Mouse (Mus musculus) skeletal muscle tissue, adult 2 months (tissue): ENCODE measurements around the gene Dscam.

Experiments
- DNase-seq: peaks from one replicate; pipeline ENCODE4 v3.0.0-alpha.2; 2012; ENCODE audit warnings: low read depth, low spot score

Dscam gene

GRCm38 (mm10) chr16:97170513-97171081, at the start of gene Dscam:
Gene Dscam, minus strand, starts transcription at chr16:97170752.
- DNase-seq = no peak

DNA sequence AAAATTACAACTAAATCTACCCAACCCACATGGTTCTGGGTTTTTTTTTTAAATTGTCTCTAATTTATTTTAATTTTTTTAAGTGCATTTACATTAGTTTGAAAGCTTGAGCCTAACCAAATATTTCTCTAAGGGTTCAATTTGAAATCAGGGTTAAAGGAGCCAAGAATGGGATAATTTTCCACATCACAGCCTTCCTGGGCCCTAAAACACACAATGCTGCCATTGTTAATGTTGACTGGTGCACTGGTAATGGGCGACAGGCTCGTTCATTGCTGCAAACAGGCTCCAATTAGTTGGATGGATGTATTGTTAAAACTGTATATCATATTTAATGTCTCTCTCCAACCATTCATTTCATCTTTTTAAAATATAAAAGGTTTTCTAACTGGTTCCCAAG, 48.8 kb upstream of the Dscam start:
- no peak for DNase-seq

DNA sequence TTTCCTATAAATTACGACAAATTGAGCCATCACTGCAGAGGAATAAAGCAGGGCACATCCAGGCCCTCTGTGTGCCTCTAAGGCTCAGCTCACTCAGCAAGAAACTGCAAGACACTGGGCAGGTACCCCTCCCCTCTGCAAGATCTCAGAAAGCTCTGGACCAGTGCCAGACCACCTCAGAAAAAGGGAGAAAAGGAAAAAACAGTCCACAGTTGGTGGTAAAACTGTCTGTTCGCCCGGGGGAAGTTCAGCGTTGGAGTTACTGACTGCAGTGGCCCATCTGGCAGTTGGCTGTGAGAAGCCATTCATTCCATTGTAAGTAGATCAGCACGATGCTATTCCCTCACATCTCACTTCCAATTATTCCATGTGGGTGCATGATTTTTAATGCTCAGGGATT, 39.4 kb upstream of the Dscam start:
- no peak for DNase-seq

DNA sequence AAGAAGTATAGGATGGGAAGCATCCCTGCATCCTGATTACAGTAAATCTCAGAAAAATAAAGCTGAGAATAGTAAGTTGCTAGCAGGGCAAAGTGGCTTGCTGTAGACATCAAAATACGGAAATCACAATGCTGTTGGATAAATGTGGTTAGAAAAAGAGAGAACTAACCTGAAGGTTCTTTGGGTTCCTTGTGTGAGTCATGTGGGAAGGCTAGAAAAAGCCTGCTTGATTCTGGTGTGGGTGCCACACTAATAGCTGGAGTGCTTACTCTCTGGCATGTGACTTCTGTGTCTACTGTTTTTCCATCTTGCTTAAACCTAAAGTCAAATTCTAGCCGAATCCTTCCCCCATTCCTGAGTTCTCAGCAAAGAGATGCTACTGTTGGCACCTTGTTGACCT, 37.7 kb upstream of the Dscam start:
- no peak for DNase-seq

DNA sequence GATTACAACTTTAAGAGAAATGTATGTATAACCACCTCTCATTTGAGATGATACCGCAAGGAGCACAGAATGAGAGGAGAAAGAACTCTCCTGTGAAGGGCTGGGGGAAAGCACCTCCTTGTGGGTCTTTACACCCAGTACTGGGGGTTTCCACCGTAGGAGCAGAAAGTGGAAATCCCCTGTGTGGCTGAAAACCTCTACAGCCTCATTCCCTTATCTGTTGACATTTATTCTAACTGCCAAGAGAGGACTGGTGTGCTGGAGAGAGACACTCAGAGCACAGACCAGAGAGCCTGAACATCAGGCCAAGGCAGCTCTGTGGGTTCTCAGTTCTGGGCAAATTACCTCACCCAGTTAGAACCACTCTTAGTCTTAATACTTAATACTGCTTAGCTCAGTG, 33.5 kb upstream of the Dscam start:
- no peak for DNase-seq

GRCm38 (mm10) chr16:97203554-97203953, 33.0 kb upstream of the Dscam start:
- no peak for DNase-seq

DNA sequence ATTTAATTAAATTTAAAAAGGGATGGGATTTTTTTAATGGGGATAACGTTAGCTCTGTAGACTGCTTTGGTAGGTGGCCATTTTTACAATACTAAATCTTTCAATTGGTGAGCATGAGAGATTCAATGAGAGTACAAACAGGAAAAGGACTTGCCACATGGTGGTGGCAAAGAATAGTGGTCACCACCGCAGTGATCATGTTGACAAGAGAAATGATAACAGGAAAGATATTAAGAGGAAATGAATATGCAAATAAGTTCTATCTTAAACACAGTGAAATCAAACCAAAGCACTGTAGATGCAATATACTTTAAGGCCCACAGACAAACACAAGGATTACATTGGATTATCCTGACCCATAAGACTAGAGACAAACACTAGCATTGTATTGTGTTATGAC, 24.1 kb upstream of the Dscam start:
- DNase-seq = no peak

DNA sequence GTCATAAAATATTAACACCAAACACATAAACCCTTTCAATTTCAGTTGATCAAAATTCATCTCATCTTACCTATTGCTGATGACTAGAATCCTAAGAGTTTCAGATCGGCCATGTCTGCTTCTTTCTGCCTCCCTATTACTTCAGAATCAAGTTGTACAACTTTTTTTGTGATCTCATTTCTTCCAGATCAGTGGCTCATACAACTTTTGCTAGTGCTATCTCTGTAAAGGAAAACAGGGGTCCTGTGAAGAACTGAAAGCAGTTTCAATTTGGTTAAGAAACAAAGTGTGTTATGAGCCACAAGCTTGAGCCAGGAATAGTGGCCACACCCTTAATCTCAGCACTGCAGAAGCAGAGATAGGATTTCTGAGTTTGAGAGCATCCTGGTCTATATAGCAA, 23.6 kb upstream of the Dscam start:
- no peak for DNase-seq

DNA sequence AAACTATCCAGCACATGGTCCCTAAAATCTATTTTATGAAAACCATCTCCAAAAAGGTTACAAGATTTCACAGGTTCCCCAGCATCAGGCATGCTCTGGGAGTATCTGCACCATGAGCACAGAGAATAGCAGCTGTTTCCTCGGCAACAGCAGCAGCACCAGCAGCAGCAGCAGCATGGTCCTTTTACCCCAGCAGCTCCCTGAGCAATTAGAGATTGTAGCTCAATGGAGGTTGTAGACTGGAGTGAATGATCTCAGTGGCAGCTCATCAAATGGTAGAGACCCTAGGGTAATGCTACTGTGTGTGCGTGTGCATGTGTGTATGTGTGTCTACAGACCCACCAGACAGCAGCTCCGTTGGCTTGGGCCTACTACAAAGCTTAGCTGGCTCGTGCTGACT, 21.7 kb upstream of the Dscam start:
- DNase-seq = no peak

GRCm38 (mm10) chr16:97190604-97191003, 20.1 kb upstream of the Dscam start:
- DNase-seq = no peak

DNA sequence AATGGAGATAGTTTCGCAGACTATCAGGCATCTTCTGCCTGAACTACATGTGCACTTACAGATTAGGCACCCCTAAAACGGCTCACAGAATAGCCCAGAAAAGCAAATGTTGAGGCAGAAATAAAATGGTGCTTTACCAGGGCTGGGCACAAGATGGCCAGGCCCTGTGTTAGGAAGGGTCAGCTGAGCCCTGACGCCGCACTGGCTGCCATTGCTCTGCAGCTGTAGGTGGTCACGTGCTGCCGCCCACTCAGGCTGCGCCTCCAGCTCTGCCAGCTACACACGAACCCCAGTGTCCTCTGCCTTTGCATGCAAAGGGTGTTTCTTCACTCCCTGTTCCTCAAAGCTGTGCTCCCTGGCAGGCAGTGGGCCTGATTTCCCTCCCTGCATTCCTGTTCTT, 948 bp upstream of the Dscam start:
- no peak for DNase-seq

- DNase-seq = no peak
Measured at GRCm38 (mm10) chr16:97169901-97170512, 545 bp downstream of the Dscam start.

- DNase-seq = no peak
Measured at GRCm38 (mm10) chr16:97168614-97169013, 1.9 kb downstream of the Dscam start.

- DNase-seq = no peak
Measured at GRCm38 (mm10) chr16:97168030-97168429, 2.5 kb downstream of the Dscam start.

GRCm38 (mm10) chr16:97166166-97166565, 4.4 kb downstream of the Dscam start:
- DNase-seq = no peak

GRCm38 (mm10) chr16:97165444-97166121, 5.0 kb downstream of the Dscam start:
- DNase-seq = no peak

- DNase-seq = no peak
Measured at GRCm38 (mm10) chr16:97158279-97158678, 12.3 kb downstream of the Dscam start.

- no peak for DNase-seq
Measured at GRCm38 (mm10) chr16:97144544-97145194, 25.9 kb downstream of the Dscam start.

GRCm38 (mm10) chr16:97141943-97142342, 28.6 kb downstream of the Dscam start:
- DNase-seq = no peak

DNA sequence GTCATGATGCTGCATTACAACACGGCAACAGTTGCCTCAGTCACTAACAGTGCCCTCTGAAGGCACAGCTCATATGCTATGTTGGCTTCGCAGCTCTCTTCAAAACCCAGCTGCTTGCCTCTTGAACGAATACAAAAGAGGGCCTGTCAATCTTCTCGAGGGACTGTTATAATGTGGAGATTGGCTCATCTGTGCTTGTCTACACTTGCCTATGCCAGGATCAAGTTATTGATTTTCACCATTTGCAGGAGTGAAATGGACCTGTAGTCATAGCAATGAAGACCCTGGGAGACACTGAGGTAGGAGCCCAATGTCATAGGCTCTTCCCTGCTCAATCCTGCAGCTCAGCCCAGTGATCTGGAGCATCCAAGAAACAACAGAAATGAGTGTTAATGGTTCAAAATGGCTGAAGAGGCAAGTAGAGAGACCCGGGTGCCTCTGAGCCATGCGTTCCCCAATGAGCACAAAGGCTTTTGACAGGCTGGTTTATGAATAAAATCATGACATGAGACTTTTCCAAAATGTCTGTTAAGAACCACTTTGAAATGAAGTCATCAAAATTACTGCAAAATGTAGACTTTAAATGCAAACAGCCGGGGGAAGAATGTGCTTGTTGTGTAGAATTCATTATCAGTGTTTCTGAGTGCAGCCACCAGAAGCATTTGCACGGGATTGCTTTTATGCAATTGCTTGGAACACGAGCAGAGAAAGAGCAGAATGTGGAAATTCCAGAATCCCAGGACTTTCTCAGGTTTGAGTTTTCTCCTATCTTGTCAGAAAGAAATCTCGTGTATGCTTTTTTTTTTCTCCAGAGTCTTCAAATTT, 35.3 kb downstream of the Dscam start:
- DNase-seq = no peak

DNA sequence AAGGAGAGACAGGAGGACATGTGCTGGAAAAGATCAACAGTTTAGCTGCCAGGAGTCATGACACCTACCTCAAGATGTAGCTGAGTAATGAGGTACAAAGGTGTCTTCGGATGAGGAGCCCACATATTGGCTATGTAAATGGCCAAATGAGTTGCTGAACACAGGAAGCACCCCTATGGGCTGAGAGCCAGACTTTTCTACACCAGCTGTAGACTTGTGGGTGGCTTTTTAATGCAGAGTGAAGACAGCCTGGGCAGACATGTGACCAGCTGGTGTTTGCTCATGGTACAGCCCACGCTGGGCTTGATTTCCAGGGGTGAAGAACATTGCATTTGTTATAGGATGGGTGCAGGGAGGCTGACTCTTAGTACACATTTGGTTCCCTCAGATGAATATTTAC, 43.3 kb downstream of the Dscam start:
- no peak for DNase-seq

GRCm38 (mm10) chr16:97110028-97110427, 60.5 kb downstream of the Dscam start:
- DNase-seq = no peak
